ENCODE assay signal across 13 mouse cellular contexts in the genomic region with DNA sequence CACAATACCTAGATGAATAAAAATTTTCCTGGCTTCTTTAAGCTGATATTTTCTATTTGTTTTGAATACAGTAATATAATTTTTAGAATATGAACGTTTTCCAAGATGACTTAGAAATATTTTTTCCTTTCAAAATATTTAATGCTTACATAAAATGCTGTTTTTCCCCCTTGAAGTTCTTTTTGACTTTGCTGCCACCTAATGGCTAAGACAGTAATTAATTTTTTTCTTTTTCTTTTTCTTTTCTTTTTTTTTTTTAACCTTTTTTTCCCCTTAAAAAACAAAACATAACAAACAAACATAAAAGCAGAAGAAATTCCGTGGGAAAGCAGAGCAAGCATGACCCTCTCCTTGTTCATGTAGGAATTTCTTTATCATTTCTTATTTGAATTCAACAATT.
DNase-seq lines count a peak whose midpoint lies in the region; ATAC-seq and TF ChIP-seq lines count a peak whose summit lies in the region.
"Had no signal": no experiment of that assay in that cellular context is flagged by ENCODE, and none has a peak within 500 bp of the region (broad histone marks: within the 10 kb centered on the region; RNA-seq: fewer than 3 reads in every experiment).

No protein-coding gene starts in this region.

- WGBS in intestine, postnatal 0 days: 0% methylated on average over 2 of the region's 2 CpGs
- 1% methylated on average over 2 of the region's 2 CpGs for WGBS in intestine, embryonic 15.5 days

- H3K9ac ChIP-seq in intestine, postnatal 0 days (ENCODE audit: low read depth, low read length): no peak overlapping the region
- H3K9ac ChIP-seq in intestine, embryonic 15.5 days: no peak overlapping the region
- H3K9ac ChIP-seq: midbrain, embryonic 15.5 days; neural tube, embryonic 13.5 days had no signal

- H3K27me3 ChIP-seq in intestine, postnatal 0 days (replicated peaks; ENCODE audit: control insufficient read depth, insufficient read depth, low read length): no peaks in the 10 kb centered on the region
- no peaks in the 10 kb centered on the region for H3K27me3 ChIP-seq in intestine, embryonic 15.5 days (replicated peaks)
- H3K27me3 ChIP-seq: midbrain, embryonic 15.5 days; neural tube, embryonic 13.5 days had no signal

- TF ChIP-seq CTCF in intestine, postnatal 0 days (IDR thresholded peaks at IDR 0.05; ENCODE audit: low read depth): peak; percentile 54
- TF ChIP-seq CTCF in brain, embryonic 14.5 days (IDR thresholded peaks at IDR 0.05; ENCODE audit: borderline replicate concordance, extremely low read depth, insufficient read depth, insufficient read length): no peak

- no peak for ATAC-seq in intestine, postnatal 0 days
- no peak for ATAC-seq in intestine, embryonic 15.5 days
- ATAC-seq: midbrain, embryonic 15.5 days had no signal

- no peaks in the 10 kb centered on the region for H3K9me3 ChIP-seq in intestine, postnatal 0 days (ENCODE audit: control insufficient read depth)
- no peaks in the 10 kb centered on the region for H3K9me3 ChIP-seq in intestine, embryonic 15.5 days
- H3K9me3 ChIP-seq: midbrain, embryonic 15.5 days; neural tube, embryonic 13.5 days had no signal

- H3K36me3 ChIP-seq in intestine, postnatal 0 days (ENCODE audit: control insufficient read depth, insufficient read depth): no peaks in the 10 kb centered on the region
- H3K36me3 ChIP-seq in intestine, embryonic 15.5 days: no peaks in the 10 kb centered on the region
- H3K36me3 ChIP-seq: midbrain, embryonic 15.5 days; neural tube, embryonic 13.5 days had no signal

- no peak overlapping the region for H3K4me2 ChIP-seq in intestine, postnatal 0 days (replicated peaks; ENCODE audit: low read depth)
- H3K4me2 ChIP-seq in intestine, embryonic 15.5 days (replicated peaks): no peak overlapping the region
- H3K4me2 ChIP-seq: midbrain, embryonic 15.5 days; neural tube, embryonic 13.5 days had no signal

- peak; percentile 24 for DNase-seq in embryo, embryonic 10.5 days (ENCODE audit: low spot score)
- no peak for DNase-seq in embryo, embryonic 9.5 days (ENCODE audit: extremely low spot score)
- peak; percentile 58 for DNase-seq in 416B (ENCODE audit: low read depth)
- peak; percentile 44 for DNase-seq in brain, embryonic 14.5 days (ENCODE audit: low read depth)
- no peak for DNase-seq in left cerebral cortex, adult 8-10 months (ENCODE audit: low spot score in 2 of 2)
- no peak for DNase-seq in adrenal gland, postnatal 14 days
- DNase-seq: gastrocnemius, postnatal 36 days; kidney, postnatal 25 days; lung, postnatal 10 days had no signal

- no peak overlapping the region for H3K27ac ChIP-seq in intestine, postnatal 0 days (ENCODE audit: low read depth, low read length)
- H3K27ac ChIP-seq in intestine, embryonic 15.5 days: no peak overlapping the region
- H3K27ac ChIP-seq: midbrain, embryonic 15.5 days; neural tube, embryonic 13.5 days had no signal

- no peaks in the 10 kb centered on the region for H3K4me1 ChIP-seq in intestine, postnatal 0 days (replicated peaks; ENCODE audit: control insufficient read depth, insufficient read depth, low read length)
- no peaks in the 10 kb centered on the region for H3K4me1 ChIP-seq in intestine, embryonic 15.5 days (replicated peaks)
- H3K4me1 ChIP-seq: midbrain, embryonic 15.5 days; neural tube, embryonic 13.5 days had no signal

- no peak overlapping the region for H3K4me3 ChIP-seq in intestine, postnatal 0 days (ENCODE audit: low read depth, low read length)
- H3K4me3 ChIP-seq in intestine, embryonic 15.5 days (replicated peaks): no peak overlapping the region
- H3K4me3 ChIP-seq: midbrain, embryonic 15.5 days; neural tube, embryonic 13.5 days had no signal

- no peak for TF ChIP-seq POLR2A in brain, embryonic 14.5 days (IDR thresholded peaks at IDR 0.05; ENCODE audit: borderline replicate concordance, extremely low read depth, insufficient read depth, insufficient read length, poor library complexity, severe bottlenecking)

Comparison
In these comparisons a context has a peak if more than half of its experiments do, and no peak if none do; other contexts are left out.
1. DNase-seq: peak in embryo, embryonic 10.5 days (single experiment), 416B (single experiment) and brain, embryonic 14.5 days (single experiment); none in embryo, embryonic 9.5 days (single experiment), left cerebral cortex, adult 8-10 months (0 of 2) and adrenal gland, postnatal 14 days (single experiment).